Mouse (Mus musculus): ENCODE measurements around the gene Med9.

The Med9 gene

DNA sequence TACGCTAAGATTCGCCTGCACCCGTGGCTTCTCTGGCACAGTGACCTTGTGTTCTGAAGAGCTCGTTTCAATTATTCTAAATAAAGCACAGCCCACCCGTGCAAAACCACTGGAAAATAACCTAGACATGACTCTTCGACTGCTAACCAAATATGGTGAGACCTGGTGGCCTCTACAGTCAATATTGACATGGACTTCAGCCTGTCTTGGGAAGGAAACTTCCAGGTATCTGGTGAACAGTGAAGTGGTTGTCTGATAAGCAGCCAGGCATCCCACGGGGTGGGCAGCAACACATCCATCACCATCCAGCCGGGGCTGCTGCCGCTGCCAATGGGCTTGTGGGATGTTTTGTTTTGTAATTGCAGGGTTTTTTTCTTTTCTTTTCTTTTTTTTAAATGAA is 46.3 kb downstream of the Med9 start:
- DNase-seq (ENCODE audit: low spot score in 2 of 2) = no peak

DNA sequence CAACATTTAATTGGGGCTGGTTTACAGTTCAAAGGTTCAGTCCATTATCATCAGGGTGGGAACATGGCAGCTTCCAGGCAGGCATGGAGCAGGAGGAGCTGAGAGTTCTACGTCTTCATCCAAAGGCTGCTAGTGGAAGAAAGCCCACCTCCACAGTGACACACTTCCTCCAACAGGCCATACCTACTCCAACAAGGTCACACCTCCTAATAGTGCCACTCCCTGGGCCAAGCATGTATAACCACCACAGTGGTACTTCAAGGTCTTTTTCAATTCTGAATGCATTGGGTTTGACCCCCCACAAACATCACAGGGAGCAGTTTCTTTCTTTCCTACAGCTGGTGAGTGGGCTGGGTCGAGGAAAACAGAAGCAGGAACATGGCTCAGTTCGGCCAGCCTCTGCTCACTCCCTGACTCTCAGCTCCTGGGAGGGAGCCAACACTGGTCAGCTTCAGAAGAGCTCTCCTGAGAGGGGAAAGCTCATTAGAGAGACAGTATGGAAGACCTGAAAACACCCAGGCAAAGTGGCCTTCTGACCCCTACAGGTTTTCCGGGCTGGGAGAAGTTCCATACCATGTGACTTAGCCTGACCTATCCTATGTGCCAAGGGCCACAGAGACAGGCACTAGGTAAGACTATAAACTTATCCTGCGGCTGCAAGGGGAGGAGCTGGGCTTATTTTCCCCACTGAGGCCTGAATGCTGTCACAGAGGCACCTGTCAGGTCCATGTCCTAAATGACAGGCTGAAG is 53.4 kb downstream of the Med9 start:
- DNase-seq (ENCODE audit: low spot score in 2 of 2) = no peak

DNA sequence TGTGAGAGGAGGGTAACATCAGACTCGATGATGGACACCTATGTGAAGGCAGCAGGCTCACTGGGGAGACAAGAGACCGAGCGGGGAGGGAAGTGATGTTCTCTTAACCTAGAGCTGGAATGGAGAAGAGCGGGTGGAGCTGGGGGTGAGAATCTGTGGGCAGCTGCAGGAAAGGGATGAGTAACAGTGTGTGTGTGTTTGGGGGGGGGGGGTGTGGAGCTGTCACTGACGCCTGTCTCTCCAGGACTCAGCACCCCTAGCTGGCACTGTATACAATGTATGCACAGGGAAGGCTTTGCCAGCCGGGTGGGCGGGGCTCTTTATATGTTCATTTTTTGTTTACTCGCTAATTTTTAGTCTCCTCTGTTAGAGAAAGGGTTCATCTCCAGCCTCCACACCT is 55.8 kb downstream of the Med9 start:
- no peak for DNase-seq (ENCODE audit: low spot score in 2 of 2)

DNA sequence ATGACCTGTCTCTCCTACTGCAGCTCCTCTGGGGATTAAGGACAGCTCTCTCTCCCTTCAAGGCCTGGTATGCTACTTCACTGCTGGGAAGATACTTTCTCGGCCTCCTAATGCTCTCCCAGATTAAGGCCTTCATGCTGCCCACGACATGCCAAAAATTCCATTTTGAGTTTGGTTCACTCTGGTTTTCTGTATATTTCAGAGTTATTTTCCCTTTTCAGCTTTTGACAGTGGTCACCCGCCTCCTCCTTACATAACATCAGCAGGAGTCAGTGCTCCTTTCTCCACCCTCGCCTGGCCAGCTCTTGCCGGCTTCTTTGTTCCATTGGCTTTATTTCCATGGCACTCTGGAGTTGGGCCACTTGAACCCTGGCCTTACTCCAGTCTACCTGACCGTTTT is 56.7 kb downstream of the Med9 start:
- no peak for DNase-seq (ENCODE audit: low spot score in 2 of 2)

DNA sequence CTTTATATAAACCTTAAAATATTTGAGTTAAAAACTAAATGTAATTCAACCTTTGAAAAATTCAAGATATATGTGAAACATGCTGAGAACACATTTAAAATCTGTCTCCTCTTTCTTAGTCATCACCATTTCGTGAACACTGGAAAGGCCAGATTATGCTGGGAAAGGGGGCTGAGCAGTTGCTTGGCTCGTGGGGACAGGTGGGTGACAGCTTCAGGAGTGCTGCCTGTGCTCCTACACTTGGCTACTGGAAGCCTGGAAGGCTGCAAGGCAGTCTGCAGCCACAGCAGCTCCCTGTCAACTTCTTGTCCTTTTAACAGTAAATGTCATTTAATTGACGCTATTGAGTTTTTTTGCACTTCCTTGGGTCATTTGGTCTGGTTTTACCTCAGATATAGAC is 57.9 kb downstream of the Med9 start:
- no peak for DNase-seq (ENCODE audit: low spot score in 2 of 2)

DNA sequence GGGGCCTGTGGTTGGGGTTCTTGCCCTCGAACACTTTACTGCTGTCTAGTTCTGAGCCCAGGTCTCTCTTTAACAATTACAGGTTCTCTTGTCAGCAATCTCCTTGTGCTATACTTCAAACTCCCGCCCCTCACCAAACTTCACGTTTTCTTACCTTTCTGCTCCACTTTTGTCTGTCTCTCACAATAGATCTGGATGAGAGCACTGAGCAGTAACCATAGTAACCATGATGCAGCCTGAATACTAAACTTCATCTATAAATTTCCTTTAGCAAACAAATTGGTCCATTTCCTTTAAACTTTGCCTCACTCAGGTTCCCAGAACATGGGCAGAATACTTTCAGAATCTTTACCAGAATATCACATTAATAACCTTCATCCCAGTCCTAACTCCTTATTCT is 61.4 kb downstream of the Med9 start:
- DNase-seq (ENCODE audit: low spot score in 2 of 2) = no peak

DNA sequence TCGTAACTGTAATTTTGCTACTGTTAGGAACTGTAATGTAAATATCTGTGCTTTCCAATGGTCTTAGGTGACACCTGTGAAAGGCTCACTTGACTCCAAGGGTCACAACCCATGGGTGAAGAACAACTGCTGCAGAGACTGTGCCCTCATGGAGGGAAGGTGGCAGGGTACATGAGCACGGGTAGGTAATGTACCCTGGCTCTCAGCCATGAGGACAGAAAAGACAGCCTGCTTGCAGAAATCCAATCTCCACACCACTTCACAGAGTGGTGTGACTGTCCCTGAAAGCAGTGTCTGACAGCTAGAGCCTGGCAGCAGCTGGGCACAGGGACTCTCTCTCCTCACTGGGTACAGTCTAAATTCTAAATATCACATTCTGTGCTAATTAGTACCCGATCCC is 63.5 kb downstream of the Med9 start:
- no peak for DNase-seq (ENCODE audit: low spot score in 2 of 2)

Measured in spleen, postnatal 36 days (tissue).